Mouse (Mus musculus) neutrophil, adult 5-6 weeks (primary cell): ENCODE measurements around the gene Qrfpr. TPM values are rescaled to one million over a fixed set of nuclear protein-coding genes. Genes with fewer than 3 reads are reported as not detected.
A peak's percentile ranks its signal among the peaks of the same experiment; 100 is the strongest.

Source experiments
- ATAC-seq: fragments of 151-379, 151-347 bp; 2 replicates; pipeline ENCODE4 v1.8.0; 2017; ENCODE audit warnings: mild to moderate bottlenecking, moderate TSS enrichment; ENCODE audit not compliant: insufficient number of reproducible peaks, poor library complexity, low FRiP score, severe bottlenecking; ENCODE audit errors: extremely low read depth
- total RNA-seq: library from RNA; stranded (forward); fragments of 200-1000 nt; gene quantifications from 2 replicates; pipeline ENCODE4 v1.2.3, GENCODE M21; 2017

Qrfpr gene
- total RNA-seq, 1 experiment from 2014 or later, result not detected

DNA sequence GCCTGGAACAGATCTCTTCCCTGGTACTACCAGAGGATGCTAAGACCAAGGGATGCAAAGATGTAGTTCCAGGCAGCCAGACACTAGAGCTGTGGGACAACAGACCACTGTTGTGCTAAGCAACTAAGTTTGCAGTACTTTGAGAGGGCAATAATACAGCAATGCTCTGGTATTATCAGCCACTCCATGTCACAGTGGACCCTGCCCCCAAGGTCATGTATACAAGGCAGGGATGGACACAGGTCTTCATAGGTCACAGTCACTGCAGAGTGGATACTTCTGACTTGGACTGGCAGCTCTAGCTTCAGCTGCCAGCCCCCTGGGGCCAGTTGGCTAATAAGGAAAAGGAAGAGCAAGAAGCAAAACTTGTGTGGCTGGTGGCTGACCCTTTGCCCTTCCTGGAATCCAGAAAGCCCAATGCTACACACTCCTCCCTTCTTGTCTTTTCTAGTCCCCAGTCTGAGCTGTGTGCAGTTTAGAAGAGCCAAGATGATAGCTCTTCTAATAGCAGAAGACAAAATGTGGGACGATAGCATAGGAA lies 51.4 kb downstream of the Qrfpr start:
- ATAC-seq, result no peak

- ATAC-seq, result no peak
Measured at GRCm38 (mm10) chr3:36155268-36155667, 66.8 kb downstream of the Qrfpr start.

- peak; percentile 89 for ATAC-seq
Measured at GRCm38 (mm10) chr3:36150934-36151686, 71.0 kb downstream of the Qrfpr start, which contains the start of gene D3Ertd254e. TSS of gene D3Ertd254e (plus strand) at chr3:36151017.

GRCm38 (mm10) chr3:36150537-36150933 lies 71.6 kb downstream of the Qrfpr start:
- ATAC-seq, result no peak

GRCm38 (mm10) chr3:36138996-36139395 lies 83.1 kb downstream of the Qrfpr start:
- no peak for ATAC-seq

- ATAC-seq, result no peak
Measured at GRCm38 (mm10) chr3:36138171-36138660, 83.9 kb downstream of the Qrfpr start.

GRCm38 (mm10) chr3:36137560-36137959 lies 84.6 kb downstream of the Qrfpr start:
- ATAC-seq, result no peak

- no peak for ATAC-seq
Measured at GRCm38 (mm10) chr3:36136152-36136551, 86.0 kb downstream of the Qrfpr start.

Other genes with a start within 250 kb of the Qrfpr start
- 18.6 and 23.6 TPM in 2 replicates for gene Mccc1, start 221.6 kb downstream of the Qrfpr start, total RNA-seq
- gene Ccdc144b, start 168.8 kb downstream of the Qrfpr start, total RNA-seq, result 0.12 TPM in 1 of 2 replicates, not detected in the other
- 19.4 and 21.6 TPM in 2 replicates for gene Acad9, start 156.3 kb downstream of the Qrfpr start, total RNA-seq
- gene D3Ertd254e, start 71.3 kb downstream of the Qrfpr start, total RNA-seq, result 3.0 and 3.2 TPM in 2 replicates